Mouse (Mus musculus): ENCODE results near the gene Ccdc160. TPM values are rescaled to one million over a fixed set of nuclear protein-coding genes. Genes with fewer than 3 reads are reported as not detected.
A peak's percentile ranks its signal among the peaks of the same experiment; 100 is the strongest.

Gene Ccdc160
- polyA plus RNA-seq, 1 experiment from 2014 or later = 5.7 TPM

GRCm38 (mm10) chrX:52760191-52760945, 30.6 kb upstream of the Ccdc160 start:
- ATAC-seq = no peak
- H3K9me3 ChIP-seq (ENCODE audit: control insufficient read depth, low read length) = no peaks in the 10 kb centered on the region
- WGBS = 62% methylated on average over 4 of the region's 4 CpGs
- H3K27me3 ChIP-seq (replicated peaks; ENCODE audit: control insufficient read depth, insufficient read depth, low read length) = no peaks in the 10 kb centered on the region
- H3K27ac ChIP-seq (ENCODE audit: low read length) = no peak overlapping the region
- no peaks in the 10 kb centered on the region for H3K36me3 ChIP-seq (ENCODE audit: control insufficient read depth, insufficient read depth, low read length)
- H3K4me2 ChIP-seq (ENCODE audit: low read depth, low read length) = no peak overlapping the region
- no peak overlapping the region for H3K9ac ChIP-seq (ENCODE audit: low read depth, low read length)
- H3K4me3 ChIP-seq (ENCODE audit: low read length) = no peak overlapping the region
- H3K4me1 ChIP-seq (ENCODE audit: control insufficient read depth, insufficient read depth, low read length) = no peaks in the 10 kb centered on the region

DNA sequence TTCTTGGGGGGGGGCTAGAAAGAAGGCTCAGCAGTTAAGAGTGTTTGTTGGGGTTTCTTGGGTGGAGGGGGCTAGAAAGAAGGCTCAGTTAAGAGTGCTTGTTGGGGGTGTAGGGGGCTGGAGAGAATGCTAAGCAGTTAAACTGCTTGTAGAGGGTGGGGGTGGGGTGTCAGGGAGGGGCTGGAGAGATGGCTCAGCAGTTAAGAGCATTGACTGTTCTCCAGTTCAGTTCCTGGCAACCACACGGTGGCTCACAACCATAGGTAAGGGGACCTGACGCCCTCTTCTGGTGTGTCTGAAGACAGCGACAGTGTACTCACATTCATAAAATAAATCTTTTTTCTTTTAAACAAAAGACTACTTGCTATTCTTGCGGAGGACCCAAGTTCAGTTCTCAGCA, 28.8 kb upstream of the Ccdc160 start:
- H3K27me3 ChIP-seq (replicated peaks; ENCODE audit: control insufficient read depth, insufficient read depth, low read length) = no peaks in the 10 kb centered on the region
- ATAC-seq = no peak
- no peak overlapping the region for H3K4me2 ChIP-seq (ENCODE audit: low read depth, low read length)
- H3K9me3 ChIP-seq (ENCODE audit: control insufficient read depth, low read length) = no peaks in the 10 kb centered on the region
- no peak overlapping the region for H3K27ac ChIP-seq (ENCODE audit: low read length)
- no peak overlapping the region for H3K4me3 ChIP-seq (ENCODE audit: low read length)
- H3K36me3 ChIP-seq (ENCODE audit: control insufficient read depth, insufficient read depth, low read length) = no peaks in the 10 kb centered on the region
- no peaks in the 10 kb centered on the region for H3K4me1 ChIP-seq (ENCODE audit: control insufficient read depth, insufficient read depth, low read length)
- H3K9ac ChIP-seq (ENCODE audit: low read depth, low read length) = no peak overlapping the region
- WGBS = 69% methylated on average over 4 of the region's 4 CpGs

- Histone ChIP-seq H3K4me2 (ENCODE audit: low read depth, low read length) (no peak overlapping the region), H3K36me3 (ENCODE audit: control insufficient read depth, insufficient read depth, low read length) (no peaks in the 10 kb centered on the region), H3K9me3 (ENCODE audit: control insufficient read depth, low read length) (no peaks in the 10 kb centered on the region), H3K27ac (ENCODE audit: low read length) (no peak overlapping the region), H3K4me1 (ENCODE audit: control insufficient read depth, insufficient read depth, low read length) (no peaks in the 10 kb centered on the region), H3K4me3 (ENCODE audit: low read length) (no peak overlapping the region), H3K27me3 (replicated peaks; ENCODE audit: control insufficient read depth, insufficient read depth, low read length) (no peaks in the 10 kb centered on the region), H3K9ac (ENCODE audit: low read depth, low read length) (no peak overlapping the region)
- no peak for ATAC-seq
- 33% methylated on average over 3 of the region's 3 CpGs for whole genome bisulfite sequencing
Observed at GRCm38 (mm10) chrX:52775973-52776372, 15.0 kb upstream of the Ccdc160 start.

GRCm38 (mm10) chrX:52777671-52778070, 13.3 kb upstream of the Ccdc160 start:
- Histone ChIP-seq H3K4me2 (ENCODE audit: low read depth, low read length) (no peak overlapping the region), H3K9me3 (ENCODE audit: control insufficient read depth, low read length) (no peaks in the 10 kb centered on the region), H3K9ac (ENCODE audit: low read depth, low read length) (no peak overlapping the region), H3K36me3 (ENCODE audit: control insufficient read depth, insufficient read depth, low read length) (no peaks in the 10 kb centered on the region), H3K4me1 (ENCODE audit: control insufficient read depth, insufficient read depth, low read length) (no peaks in the 10 kb centered on the region), H3K4me3 (ENCODE audit: low read length) (no peak overlapping the region), H3K27me3 (replicated peaks; ENCODE audit: control insufficient read depth, insufficient read depth, low read length) (no peaks in the 10 kb centered on the region), H3K27ac (ENCODE audit: low read length) (no peak overlapping the region)
- no peak for ATAC-seq
- 80% methylated on average over 5 of the region's 5 CpGs for WGBS

DNA sequence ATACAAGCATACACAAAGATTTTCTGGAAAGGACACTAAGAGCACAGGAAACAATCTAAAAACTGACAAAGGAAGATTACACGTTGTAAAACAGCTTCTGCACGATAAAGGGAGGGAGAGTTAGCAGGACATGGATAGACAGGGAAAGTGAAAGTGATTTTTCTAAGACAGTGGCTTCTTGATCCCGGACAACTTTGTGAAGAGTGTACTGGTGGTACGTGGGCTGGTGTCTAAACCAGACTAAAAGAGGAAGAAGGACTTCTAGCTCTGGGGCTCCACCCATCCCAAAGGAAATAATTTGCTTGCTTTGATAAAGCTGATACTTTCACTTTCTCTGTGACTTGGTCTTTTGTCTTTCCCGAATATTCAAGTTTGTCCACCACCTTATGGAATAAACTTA, 7.1 kb upstream of the Ccdc160 start:
- Histone ChIP-seq H3K27ac (ENCODE audit: low read length) (no peak overlapping the region), H3K4me3 (ENCODE audit: low read length) (no peak overlapping the region), H3K9me3 (ENCODE audit: control insufficient read depth, low read length) (no peaks in the 10 kb centered on the region), H3K4me1 (ENCODE audit: control insufficient read depth, insufficient read depth, low read length) (no peaks in the 10 kb centered on the region), H3K9ac (ENCODE audit: low read depth, low read length) (no peak overlapping the region), H3K36me3 (ENCODE audit: control insufficient read depth, insufficient read depth, low read length) (no peaks in the 10 kb centered on the region), H3K27me3 (replicated peaks; ENCODE audit: control insufficient read depth, insufficient read depth, low read length) (no peaks in the 10 kb centered on the region), H3K4me2 (ENCODE audit: low read depth, low read length) (no peak overlapping the region)
- WGBS = 53% methylated on average over 5 of the region's 5 CpGs
- ATAC-seq = no peak

GRCm38 (mm10) chrX:52791944-52792719, 1.1 kb downstream of the Ccdc160 start:
- Histone ChIP-seq H3K36me3 (ENCODE audit: control insufficient read depth, insufficient read depth, low read length) (no peaks in the 10 kb centered on the region), H3K4me2 (ENCODE audit: low read depth, low read length) (peak overlapping the region; percentile 22; the same call in 1 of the 2 replicates), H3K9ac (ENCODE audit: low read depth, low read length) (no peak overlapping the region), H3K27me3 (replicated peaks; ENCODE audit: control insufficient read depth, insufficient read depth, low read length) (no peaks in the 10 kb centered on the region), H3K4me3 (ENCODE audit: low read length) (no peak overlapping the region), H3K27ac (ENCODE audit: low read length) (peak overlapping the region; percentile 66), H3K4me1 (ENCODE audit: control insufficient read depth, insufficient read depth, low read length) (no peaks in the 10 kb centered on the region), H3K9me3 (ENCODE audit: control insufficient read depth, low read length) (no peaks in the 10 kb centered on the region)
- ATAC-seq = peak; percentile 69
- WGBS = 36% methylated on average over 9 of the region's 10 CpGs

GRCm38 (mm10) chrX:52792861-52793260, 1.9 kb downstream of the Ccdc160 start:
- H3K4me2 ChIP-seq (ENCODE audit: low read depth, low read length) = peak overlapping the region; percentile 9; the same call in 1 of the 2 replicates
- H3K9ac ChIP-seq (ENCODE audit: low read depth, low read length) = no peak overlapping the region
- H3K27me3 ChIP-seq (replicated peaks; ENCODE audit: control insufficient read depth, insufficient read depth, low read length) = no peaks in the 10 kb centered on the region
- no peak overlapping the region for H3K4me3 ChIP-seq (ENCODE audit: low read length)
- no peaks in the 10 kb centered on the region for H3K4me1 ChIP-seq (ENCODE audit: control insufficient read depth, insufficient read depth, low read length)
- H3K9me3 ChIP-seq (ENCODE audit: control insufficient read depth, low read length) = no peaks in the 10 kb centered on the region
- WGBS = 32% methylated on average over 6 of the region's 6 CpGs
- no peak for ATAC-seq
- no peaks in the 10 kb centered on the region for H3K36me3 ChIP-seq (ENCODE audit: control insufficient read depth, insufficient read depth, low read length)
- H3K27ac ChIP-seq (ENCODE audit: low read length) = peak overlapping the region; percentile 28; the same call in 1 of the 2 replicates

DNA sequence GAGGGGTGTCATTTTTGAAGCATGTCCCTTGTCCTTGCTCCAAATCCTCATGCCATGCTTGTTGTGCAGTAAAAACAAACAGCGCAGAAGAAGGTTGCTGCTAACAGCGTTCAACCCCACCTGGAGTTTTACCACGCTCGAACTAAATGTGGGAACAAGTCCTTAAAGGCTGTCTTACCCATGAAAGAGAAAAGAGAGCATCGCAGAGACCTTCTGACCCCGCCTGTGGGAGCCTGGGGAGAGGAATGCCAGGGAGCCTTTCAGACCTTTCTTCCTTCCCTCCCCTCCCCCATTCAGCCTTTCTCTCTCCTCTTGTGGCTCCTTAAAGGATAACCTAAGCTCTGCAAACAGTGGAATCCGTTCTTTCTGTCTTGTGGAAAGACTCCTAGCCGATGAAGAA, 4.8 kb downstream of the Ccdc160 start:
- Histone ChIP-seq H3K9ac (ENCODE audit: low read depth, low read length) (no peak overlapping the region), H3K27ac (ENCODE audit: low read length) (no peak overlapping the region), H3K4me3 (ENCODE audit: low read length) (no peak overlapping the region), H3K36me3 (ENCODE audit: control insufficient read depth, insufficient read depth, low read length) (no peaks in the 10 kb centered on the region), H3K9me3 (ENCODE audit: control insufficient read depth, low read length) (no peaks in the 10 kb centered on the region), H3K4me2 (ENCODE audit: low read depth, low read length) (no peak overlapping the region), H3K4me1 (ENCODE audit: control insufficient read depth, insufficient read depth, low read length) (no peaks in the 10 kb centered on the region), H3K27me3 (replicated peaks; ENCODE audit: control insufficient read depth, insufficient read depth, low read length) (no peaks in the 10 kb centered on the region)
- no peak for ATAC-seq
- WGBS = 21% methylated on average over 8 of the region's 8 CpGs

DNA sequence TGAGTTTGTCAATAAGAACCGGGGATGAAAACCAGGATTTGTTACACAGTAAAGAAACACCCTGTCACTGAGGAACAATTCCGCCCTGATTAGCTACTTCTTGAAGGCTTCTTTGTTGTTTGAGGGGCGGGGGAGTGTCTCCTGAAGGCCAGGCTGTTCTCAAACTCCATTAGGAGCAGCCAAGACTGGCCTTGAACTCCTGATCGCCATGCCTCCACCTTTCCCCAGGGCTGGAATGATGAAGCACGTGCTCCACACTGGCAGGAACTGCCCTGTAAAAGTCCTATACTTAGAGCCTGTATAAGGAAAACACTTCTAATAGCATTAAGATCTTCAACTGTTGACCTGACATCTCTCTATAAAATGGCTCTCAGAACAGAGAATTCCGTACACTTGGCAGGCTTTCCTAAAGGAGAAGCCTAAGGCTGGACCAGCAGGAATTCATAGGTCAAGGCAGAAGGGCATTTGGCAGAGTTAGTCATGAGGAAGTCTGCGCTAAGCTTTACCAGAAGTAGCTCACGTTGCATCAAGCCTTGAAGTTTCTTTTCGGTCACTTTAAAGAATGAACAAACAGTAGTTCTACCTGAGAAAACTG, 6.1 kb downstream of the Ccdc160 start:
- H3K27me3 ChIP-seq (replicated peaks; ENCODE audit: control insufficient read depth, insufficient read depth, low read length) = no peaks in the 10 kb centered on the region
- H3K9ac ChIP-seq (ENCODE audit: low read depth, low read length) = no peak overlapping the region
- H3K4me3 ChIP-seq (ENCODE audit: low read length) = no peak overlapping the region
- ATAC-seq = no peak
- H3K27ac ChIP-seq (ENCODE audit: low read length) = no peak overlapping the region
- 45% methylated on average over 9 of the region's 9 CpGs for WGBS
- H3K4me2 ChIP-seq (ENCODE audit: low read depth, low read length) = no peak overlapping the region
- no peaks in the 10 kb centered on the region for H3K36me3 ChIP-seq (ENCODE audit: control insufficient read depth, insufficient read depth, low read length)
- H3K4me1 ChIP-seq (ENCODE audit: control insufficient read depth, insufficient read depth, low read length) = no peaks in the 10 kb centered on the region
- no peaks in the 10 kb centered on the region for H3K9me3 ChIP-seq (ENCODE audit: control insufficient read depth, low read length)
